Mouse (Mus musculus) heart, embryonic 14.5 days (tissue): ENCODE data around the gene Il11ra1. TPM values are rescaled to one million over a fixed set of nuclear protein-coding genes. Genes with fewer than 3 reads are reported as not detected.
A peak's percentile ranks its signal among the peaks of the same experiment; 100 is the strongest.
"Not testable (repeated sequence)": the region's sequence is repeated elsewhere in the genome, so short reads cannot be mapped to it uniquely, and the experiment has no call there.

Experiments used
- ATAC-seq: fragments of 200-750 bp; cut with Nextera tagmentation; 2 replicates; pipeline ENCODE4 v1.8.0; 2017; ENCODE audit warnings: low read depth, moderate TSS enrichment; ENCODE audit not compliant: insufficient number of reproducible peaks, insufficient read depth, low FRiP score
- H3K27ac ChIP-seq, 2 experiments: fragments of 200-500 bp in 1 of 2; fragments of 300-500 bp in 1 of 2; sonication (generic) in 1 of 2; replicated peaks in 1 of 2; 2 replicates each; pipeline ENCODE4 v1.5.1; 2012 to 2014; ENCODE audit warnings: low read depth in 2 of 2, low read length in 2 of 2, control low read depth in 1 of 2, mild to moderate bottlenecking in 1 of 2, mixed read lengths in 1 of 2; ENCODE audit not compliant: control insufficient read depth in 1 of 2, insufficient read depth in 1 of 2
- H3K27me3 ChIP-seq: fragments of 300-500 bp; sonication (generic); 2 replicates; pipeline ENCODE4 v1.6.1; 2014; ENCODE audit warnings: mild to moderate bottlenecking, low read length, control low read depth; ENCODE audit not compliant: control insufficient read depth, insufficient read depth
- H3K36me3 ChIP-seq: fragments of 300-500 bp; sonication (generic); 2 replicates; pipeline ENCODE4 v1.6.1; 2014; ENCODE audit warnings: mild to moderate bottlenecking, control low read depth, low read length, mixed read lengths; ENCODE audit not compliant: control insufficient read depth, insufficient read depth
- H3K4me1 ChIP-seq, 2 experiments: fragments of 200-500 bp in 1 of 2; fragments of 300-500 bp in 1 of 2; sonication (generic) in 1 of 2; 2 replicates each; pipeline ENCODE4 v1.6.1; 2012 to 2014; ENCODE audit warnings: low read length in 2 of 2, control low read depth in 1 of 2, mixed read lengths in 1 of 2; ENCODE audit not compliant: control insufficient read depth in 2 of 2, insufficient read depth in 2 of 2
- H3K4me2 ChIP-seq: fragments of 300-500 bp; sonication (generic); 2 replicates; pipeline ENCODE4 v1.6.1; 2014; ENCODE audit warnings: mild to moderate bottlenecking, low read length
- H3K4me3 ChIP-seq, 2 experiments: fragments of 200-500 bp in 1 of 2; fragments of 300-500 bp in 1 of 2; sonication (generic) in 1 of 2; 2 replicates each; pipeline ENCODE4 v1.5.1; 2012 to 2014; ENCODE audit warnings: low read length in 2 of 2, mild to moderate bottlenecking in 2 of 2, control low read depth in 1 of 2, low read depth in 1 of 2, moderate library complexity in 1 of 2; ENCODE audit not compliant: control insufficient read depth in 1 of 2, insufficient read depth in 1 of 2
- H3K9ac ChIP-seq: fragments of 300-500 bp; sonication (generic); 2 replicates; pipeline ENCODE4 v1.6.1; 2014; ENCODE audit warnings: mild to moderate bottlenecking, low read length
- H3K9me3 ChIP-seq: fragments of 300-500 bp; sonication (generic); 2 replicates; pipeline ENCODE4 v1.6.1; 2016; ENCODE audit warnings: low read length, control low read depth; ENCODE audit not compliant: control insufficient read depth
- WGBS: fragments of 180-500 bp; shearing (Covaris S2); extraction: QIAGEN DNeasy Blood & Tissue Kit; methylation state at CpG from one replicate; pipeline ENCODE4 v1.1.7; 2014; 5-methylcytosine and 5-hydroxymethylcytosine counted together
- polyA plus RNA-seq: library from polyadenylated mRNA; unstranded; fragments of >200 nt; fragmentation: Nextera tagmentation; extraction: Ambion mirVana; gene quantifications from 2 replicates; pipeline ENCODE4 v1.2.1, GENCODE M21; 2014

Gene Il11ra1
- polyA plus RNA-seq, 1 experiment from 2014 or later = 136 TPM

DNA sequence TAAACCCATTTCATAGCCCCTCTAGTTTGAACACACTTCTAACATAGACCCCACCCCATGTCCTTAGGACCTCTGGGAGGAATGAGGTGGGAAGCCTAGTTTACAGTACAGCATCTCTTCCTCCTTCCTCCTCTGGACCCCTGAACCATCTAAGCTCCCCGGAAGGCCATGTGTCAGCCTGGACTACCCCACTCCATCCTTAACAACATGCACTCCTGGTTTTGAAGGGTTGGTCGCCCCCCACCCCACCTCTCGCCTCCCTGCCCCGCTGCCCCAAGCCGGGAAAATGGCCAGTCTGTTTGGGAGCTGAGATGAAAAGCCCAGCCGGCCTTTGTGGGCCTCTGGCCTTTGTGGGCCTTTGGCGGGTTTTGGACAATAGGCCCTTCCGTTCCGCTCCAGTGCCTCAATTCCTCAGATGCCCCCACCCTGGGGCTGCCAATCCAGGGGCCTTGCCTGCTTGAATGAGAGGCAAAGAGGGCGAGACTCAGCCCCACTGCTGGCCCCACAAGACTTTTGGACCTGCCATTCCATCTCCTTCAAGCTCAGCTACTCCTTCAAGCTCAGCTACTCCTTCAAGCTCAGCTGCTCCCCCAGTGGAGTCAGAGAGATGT lies 13.8 kb upstream of the Il11ra1 start:
- not testable (repeated sequence) for H3K27me3 ChIP-seq, H3K9me3 ChIP-seq, ATAC-seq, H3K27ac ChIP-seq, H3K36me3 ChIP-seq, H3K4me3 ChIP-seq, H3K9ac ChIP-seq, H3K4me2 ChIP-seq, H3K4me1 ChIP-seq
- WGBS = 85% methylated on average over 9 of the region's 10 CpGs

DNA sequence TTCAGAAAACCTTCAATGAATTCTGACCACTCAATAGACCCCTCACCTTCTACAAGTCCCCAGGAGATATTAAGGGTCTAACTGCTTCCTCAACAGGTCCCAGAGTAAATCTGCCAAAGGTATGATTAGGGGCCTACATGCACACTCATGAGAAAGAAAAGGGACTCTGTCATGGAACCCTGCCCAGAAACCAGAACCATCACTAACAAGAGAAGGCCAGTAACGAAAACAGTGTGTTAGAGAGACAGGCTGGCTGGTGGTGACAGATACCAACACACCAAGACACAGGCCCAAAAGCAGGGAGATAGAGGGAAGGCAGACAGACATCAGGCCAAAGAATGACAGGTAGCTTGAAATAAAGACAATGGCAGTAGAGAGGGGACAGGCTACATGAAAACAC lies 11.2 kb upstream of the Il11ra1 start:
- 50% methylated on average over 1 of the region's 1 CpGs for WGBS
- not testable (repeated sequence) for H3K27ac ChIP-seq, H3K4me2 ChIP-seq, H3K36me3 ChIP-seq, H3K9me3 ChIP-seq, H3K9ac ChIP-seq, H3K27me3 ChIP-seq, H3K4me1 ChIP-seq, H3K4me3 ChIP-seq, ATAC-seq

DNA sequence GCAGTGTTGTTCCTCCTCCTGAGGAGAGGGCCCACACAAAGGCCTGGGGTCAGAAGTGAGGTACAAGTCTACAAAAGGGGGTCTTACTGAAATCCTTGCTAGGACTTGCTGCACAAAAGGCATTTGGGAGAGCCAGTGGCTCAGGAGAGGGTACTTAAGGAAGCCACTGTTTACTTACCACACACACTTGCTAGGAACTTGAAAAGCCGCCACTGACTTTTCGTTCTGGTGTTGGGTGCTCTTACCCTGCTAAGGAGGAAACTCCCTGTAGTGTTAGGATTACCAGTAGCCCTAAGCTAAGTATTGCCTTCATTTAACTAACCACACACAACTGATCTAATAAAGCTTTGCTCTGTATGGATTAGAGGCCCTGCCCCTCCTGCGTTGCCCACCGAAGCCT lies 9.8 kb upstream of the Il11ra1 start:
- not testable (repeated sequence) for H3K27ac ChIP-seq, ATAC-seq, H3K36me3 ChIP-seq, H3K4me3 ChIP-seq, H3K9me3 ChIP-seq, H3K9ac ChIP-seq, H3K27me3 ChIP-seq, H3K4me2 ChIP-seq, H3K4me1 ChIP-seq
- no CpG with 5 or more reads among the region's 4 CpGs for WGBS

DNA sequence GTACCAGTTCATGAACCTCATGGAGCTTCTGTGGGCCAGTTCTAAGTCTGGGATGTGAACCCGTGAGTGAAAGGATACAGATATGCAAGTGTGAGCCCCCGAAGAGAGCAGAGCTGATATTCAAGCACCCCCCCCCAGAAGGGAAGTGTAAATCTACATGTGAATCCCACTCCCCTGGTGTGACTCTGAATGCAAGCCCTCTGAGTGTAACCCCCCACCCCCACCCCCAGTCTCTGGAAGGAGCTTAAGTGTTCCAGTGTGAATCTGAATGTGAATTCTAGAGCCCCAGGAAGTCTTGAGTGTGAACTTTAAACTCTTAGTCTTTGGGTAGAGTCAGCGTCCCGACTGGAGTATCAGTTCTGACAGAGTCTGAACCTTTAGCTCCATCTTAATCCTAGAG lies 6.3 kb upstream of the Il11ra1 start:
- H3K9ac ChIP-seq, ATAC-seq, H3K4me3 ChIP-seq, H3K4me1 ChIP-seq, H3K9me3 ChIP-seq, H3K27me3 ChIP-seq, H3K27ac ChIP-seq, H3K4me2 ChIP-seq, H3K36me3 ChIP-seq: not testable (repeated sequence)
- WGBS = 19% methylated on average over 4 of the region's 4 CpGs

DNA sequence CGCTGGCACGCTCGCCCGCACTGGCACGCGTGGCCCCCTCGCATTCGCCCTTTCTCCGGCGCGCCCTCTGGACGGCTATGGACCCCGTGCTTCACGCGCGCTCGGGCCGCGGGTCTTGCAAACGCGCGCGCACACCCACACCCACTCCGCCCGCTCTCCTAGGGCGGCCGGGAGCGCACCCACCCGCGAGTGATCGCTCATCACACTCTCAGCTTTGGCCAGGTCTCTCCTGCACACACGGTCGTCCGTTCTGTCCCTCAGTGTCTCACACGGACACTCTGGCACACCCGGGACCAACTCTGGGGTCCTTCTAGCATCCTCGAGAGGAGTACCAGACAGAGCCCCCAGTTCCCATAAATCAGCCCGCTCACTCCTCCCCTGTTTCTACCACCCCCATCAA lies 4.0 kb upstream of the Il11ra1 start:
- H3K4me1 ChIP-seq, H3K9ac ChIP-seq, H3K27me3 ChIP-seq, H3K36me3 ChIP-seq, H3K9me3 ChIP-seq, H3K27ac ChIP-seq, ATAC-seq, H3K4me3 ChIP-seq: not testable (repeated sequence)
- H3K4me2 ChIP-seq = peak overlapping the region; percentile 37
- WGBS = 8% methylated on average over 14 of the region's 38 CpGs

DNA sequence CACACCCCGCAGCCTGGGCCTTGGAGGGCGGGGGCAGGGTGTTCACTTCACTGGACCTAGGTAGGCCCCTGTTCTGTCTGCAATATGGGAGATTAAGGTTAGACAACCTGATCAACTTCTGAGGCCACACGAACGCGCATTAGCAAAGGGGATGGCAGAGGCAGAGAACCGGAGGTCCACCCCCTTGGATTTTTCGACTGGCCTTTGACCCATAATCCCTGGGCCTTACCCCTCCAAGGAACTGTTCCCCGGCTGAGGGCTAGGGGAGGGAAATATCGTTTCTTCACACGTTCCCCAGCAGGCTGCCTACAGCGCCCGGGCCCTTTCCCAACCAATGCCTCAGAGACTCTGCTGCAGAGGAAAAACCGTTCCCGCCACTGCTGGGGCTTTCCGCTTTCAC lies 3.3 kb upstream of the Il11ra1 start:
- ATAC-seq, H3K9ac ChIP-seq, H3K27ac ChIP-seq, H3K36me3 ChIP-seq, H3K4me1 ChIP-seq, H3K9me3 ChIP-seq, H3K27me3 ChIP-seq, H3K4me3 ChIP-seq: not testable (repeated sequence)
- H3K4me2 ChIP-seq = peak overlapping the region; percentile 37
- WGBS = 11% methylated on average over 10 of the region's 15 CpGs

DNA sequence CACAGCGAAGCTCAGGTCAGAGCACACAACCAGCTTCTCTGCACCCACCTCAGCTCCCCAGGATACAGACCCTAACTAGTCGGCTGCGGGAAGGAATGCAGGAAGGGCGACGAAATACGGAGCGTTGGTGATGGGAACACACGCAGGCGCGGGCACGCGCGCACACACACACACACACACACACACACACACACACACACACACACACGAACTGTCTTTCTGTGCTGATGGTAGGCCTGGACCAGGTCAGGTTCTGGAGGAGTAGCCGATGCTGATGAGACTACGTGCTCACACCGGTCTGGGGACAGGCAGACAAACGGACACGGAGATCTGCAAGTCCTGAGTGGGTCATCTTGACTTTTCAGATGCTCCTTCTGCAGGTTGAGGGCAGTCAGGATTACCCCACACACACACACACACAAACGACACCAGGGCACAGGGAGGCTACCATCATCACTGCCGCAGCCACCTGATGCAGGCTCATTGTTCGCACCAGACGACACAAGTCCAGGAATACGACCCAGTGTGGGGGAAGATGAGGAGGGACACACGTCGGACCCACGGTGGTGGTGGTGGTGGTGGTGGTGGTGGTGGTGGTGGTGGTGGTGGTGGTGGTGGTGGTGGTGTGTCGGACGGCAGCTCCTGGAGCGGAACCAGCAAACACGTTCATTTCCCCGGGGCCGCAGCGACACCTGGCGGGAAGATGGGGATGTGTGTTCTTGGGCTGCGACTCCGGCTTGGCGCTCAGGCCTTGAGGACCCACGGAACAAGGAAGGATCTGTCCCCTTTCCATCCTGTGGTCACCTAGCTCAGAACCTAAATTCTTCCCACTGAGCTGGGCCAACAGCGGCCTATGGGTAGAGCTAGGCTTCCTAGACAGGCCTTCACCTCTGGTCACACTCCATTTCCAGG lies 2.6 kb upstream of the Il11ra1 start, which contains the start of gene Cntfr:
Gene Cntfr, minus strand, starts transcription at position 160 of the 912 bp plus-strand sequence.
- not testable (repeated sequence) for ATAC-seq, H3K9me3 ChIP-seq, H3K9ac ChIP-seq, H3K27me3 ChIP-seq, H3K4me1 ChIP-seq, H3K36me3 ChIP-seq, H3K27ac ChIP-seq
- WGBS = 11% methylated on average over 29 of the region's 40 CpGs
- H3K4me2 ChIP-seq = peak within 1 kb of the TSS; percentile 37
- H3K4me3 ChIP-seq = peak within 1 kb of the TSS in 1 of 2 experiments; percentile 9; a peak in 1 of 4 replicates
